Mouse (Mus musculus) CH12.LX (cell line): ENCODE measurements around the gene Gm28729. TPM values are rescaled to one million over a fixed set of nuclear protein-coding genes. Genes with fewer than 3 reads are reported as not detected.

Experiments used
- DNase-seq: peaks from one replicate; pipeline ENCODE4 v3.0.0-alpha.2; 2013; ENCODE audit errors: extremely low read depth
- H3K27ac ChIP-seq: 2 replicates; pipeline ENCODE4 v1.5.1; 2012; ENCODE audit warnings: low read depth, mild to moderate bottlenecking, control low read depth, moderate library complexity; ENCODE audit not compliant: insufficient read depth
- H3K27me3 ChIP-seq: replicated peaks from 2 replicates; pipeline ENCODE3; 2012; ENCODE audit warnings: inconsistent platforms
- H3K36me3 ChIP-seq, 2 experiments: replicated peaks in 1 of 2; 2 replicates each; pipeline versions ENCODE3 to v1.6.1; 2012; ENCODE audit warnings: inconsistent platforms in 1 of 2, low read length in 1 of 2, mild to moderate bottlenecking in 1 of 2, mixed read lengths in 1 of 2, moderate library complexity in 1 of 2; ENCODE audit not compliant: control insufficient read depth in 1 of 2, insufficient read depth in 1 of 2
- H3K4me1 ChIP-seq, 2 experiments: 2 replicates each; pipeline ENCODE4 v1.6.1; 2012; ENCODE audit warnings: inconsistent platforms in 1 of 2, moderate library complexity in 1 of 2; ENCODE audit not compliant: insufficient read depth in 2 of 2, control insufficient read depth in 1 of 2
- H3K4me2 ChIP-seq: 2 replicates; pipeline ENCODE4 v1.6.1; 2012; ENCODE audit warnings: low read depth, mild to moderate bottlenecking, control low read depth; ENCODE audit not compliant: poor library complexity, insufficient read depth, severe bottlenecking
- H3K4me3 ChIP-seq, 3 experiments: fragments of 150-350 bp in 1 of 3; sonication (generic) in 1 of 3; replicated peaks in 1 of 3; 2 replicates each; pipeline versions ENCODE3 to v1.5.1; 2011 to 2012; ENCODE audit warnings: low read depth in 2 of 3, low read length in 2 of 3, mild to moderate bottlenecking in 2 of 3, moderate library complexity in 2 of 3, control low read depth in 1 of 3, improper control_type of control experiment in 1 of 3, inconsistent platforms in 1 of 3, mixed read lengths in 1 of 3; ENCODE audit not compliant: poor library complexity in 1 of 3
- H3K79me2 ChIP-seq: replicated peaks from 2 replicates; pipeline ENCODE4 v1.6.1; 2012; ENCODE audit warnings: mild to moderate bottlenecking, moderate library complexity; ENCODE audit not compliant: control insufficient read depth, poor library complexity, insufficient read depth, severe bottlenecking; ENCODE audit errors: extremely low read depth
- H3K9ac ChIP-seq: 2 replicates; pipeline ENCODE4 v1.6.1; 2012; ENCODE audit warnings: low read depth, mild to moderate bottlenecking, control low read depth, moderate library complexity; ENCODE audit not compliant: insufficient read depth
- H3K9me3 ChIP-seq: replicated peaks from 2 replicates; pipeline ENCODE3; 2012; ENCODE audit warnings: low read length, inconsistent platforms, mixed read lengths
- BHLHE40 ChIP-seq: IDR thresholded peaks from 2 replicates; pipeline ENCODE4 v1.6.1; 2011; ENCODE audit warnings: mild to moderate bottlenecking, low read depth, low read length, improper control_type of control experiment
- CHD1 ChIP-seq: IDR thresholded peaks from 2 replicates; pipeline ENCODE4 v1.6.1; 2012; ENCODE audit warnings: low read depth, low read length, improper control_type of control experiment, inconsistent platforms
- CTCF ChIP-seq, 2 experiments: IDR thresholded peaks in 1 of 2; conservative IDR thresholded peaks in 1 of 2; 2 replicates each; pipeline ENCODE4 v1.5.1; 2011 to 2012; ENCODE audit warnings: low read depth in 2 of 2, low read length in 2 of 2, improper control_type of control experiment in 1 of 2, inconsistent platforms in 1 of 2, mild to moderate bottlenecking in 1 of 2, moderate library complexity in 1 of 2
- ELF1 ChIP-seq: IDR thresholded peaks from 2 replicates; pipeline ENCODE4 v1.6.1; 2014; ENCODE audit warnings: low read depth, mild to moderate bottlenecking, inconsistent platforms, low read length, improper control_type of control experiment
- ETS1 ChIP-seq: conservative IDR thresholded peaks from 2 replicates; pipeline ENCODE4 v1.6.1; 2012; ENCODE audit warnings: low read depth, mild to moderate bottlenecking, inconsistent platforms, low read length, improper control_type of control experiment, moderate library complexity
- HCFC1 ChIP-seq: IDR thresholded peaks from 2 replicates; pipeline ENCODE4 v1.6.1; 2012; ENCODE audit warnings: low read depth, mild to moderate bottlenecking, inconsistent platforms, low read length, improper control_type of control experiment
- MAX ChIP-seq: IDR thresholded peaks from 2 replicates; pipeline ENCODE4 v1.6.1; 2011; ENCODE audit warnings: low read length, improper control_type of control experiment
- MEF2A ChIP-seq: IDR thresholded peaks from 2 replicates; pipeline ENCODE4 v1.6.1; 2014; ENCODE audit warnings: low read depth, mild to moderate bottlenecking, inconsistent platforms, low read length, improper control_type of control experiment, borderline replicate concordance
- MXI1 ChIP-seq: IDR thresholded peaks from 2 replicates; pipeline ENCODE4 v1.6.1; 2011; ENCODE audit warnings: mild to moderate bottlenecking, low read depth, low read length, improper control_type of control experiment
- NELFE ChIP-seq: IDR thresholded peaks from 2 replicates; pipeline ENCODE4 v1.6.1; 2011; ENCODE audit warnings: low read depth, low read length, improper control_type of control experiment
- NRF1 ChIP-seq: IDR thresholded peaks from 2 replicates; pipeline ENCODE4 v1.6.1; 2014; ENCODE audit warnings: low read depth, mild to moderate bottlenecking, inconsistent platforms, low read length, improper control_type of control experiment, moderate library complexity
- PAX5 ChIP-seq: IDR thresholded peaks from 2 replicates; pipeline ENCODE4 v1.6.1; 2012; ENCODE audit warnings: low read length, inconsistent platforms, mixed read lengths
- RAD21 ChIP-seq: IDR thresholded peaks from 2 replicates; pipeline ENCODE4 v1.6.1; 2011; ENCODE audit warnings: low read depth, mild to moderate bottlenecking, low read length, improper control_type of control experiment, moderate library complexity
- RCOR1 ChIP-seq: conservative IDR thresholded peaks from 2 replicates; pipeline ENCODE4 v1.6.1; 2012; ENCODE audit warnings: low read depth, mild to moderate bottlenecking, inconsistent platforms, low read length, improper control_type of control experiment
- TBP ChIP-seq: conservative IDR thresholded peaks from 2 replicates; pipeline ENCODE4 v1.6.1; 2011; ENCODE audit warnings: low read depth, low read length, improper control_type of control experiment
- TCF12 ChIP-seq: IDR thresholded peaks from 2 replicates; pipeline ENCODE4 v1.6.1; 2014; ENCODE audit warnings: low read depth, mild to moderate bottlenecking, inconsistent platforms, low read length, improper control_type of control experiment
- USF1 ChIP-seq: IDR thresholded peaks from 2 replicates; pipeline ENCODE4 v1.6.1; 2014; ENCODE audit warnings: low read depth, mild to moderate bottlenecking, inconsistent platforms, low read length, improper control_type of control experiment
- USF2 ChIP-seq: conservative IDR thresholded peaks from 2 replicates; pipeline ENCODE4 v1.6.1; 2011; ENCODE audit warnings: low read depth, low read length, improper control_type of control experiment
- ZC3H11A ChIP-seq: IDR thresholded peaks from 2 replicates; pipeline ENCODE4 v1.6.1; 2012; ENCODE audit warnings: low read depth, mild to moderate bottlenecking, inconsistent platforms, low read length, improper control_type of control experiment
- ZMIZ1 ChIP-seq: IDR thresholded peaks from 2 replicates; pipeline ENCODE4 v1.6.1; 2012; ENCODE audit warnings: low read depth, mild to moderate bottlenecking, inconsistent platforms, low read length, improper control_type of control experiment
- dilution Hi-C: fragments of 300-500 bp; cut with MboI; formaldehyde crosslinking; loops from 2 replicates; pipeline ENCODE4 v1.14.3; 2020; ENCODE audit warnings: low sequenced_read_pairs; ENCODE audit not compliant: extremely low pct_unique_long_range_greater_than_20kb, extremely low pct_ligation_motif_present
- in situ Hi-C: fragments of 300-500 bp; cut with MboI; formaldehyde crosslinking; loops from 3 replicates; pipeline ENCODE4 v1.14.3; 2019; ENCODE audit warnings: low sequenced_read_pairs, low pct_ligation_motif_present, low pct_unique_long_range_greater_than_20kb, mixed read lengths
- polyA plus RNA-seq: library from polyadenylated mRNA; unstranded; fragments of >175 nt; gene quantifications from 2 replicates; pipeline ENCODE4 v1.2.1, GENCODE M21; 2012; ENCODE audit warnings: low read depth; ENCODE audit not compliant: insufficient read length
- total RNA-seq, 2 experiments: library from RNA; depleted of rRNA; stranded (reverse); fragments of 300-350 nt in 1 of 2; fragments of >200 nt in 1 of 2; gene quantifications; 2 replicates each; pipeline ENCODE4 v1.2.3; 2012 to 2014

The Gm28729 gene
- total and polyA plus RNA-seq, 3 experiments = not detected

- Histone ChIP-seq H3K9me3 (no peaks in the 10 kb centered on the region), H3K4me3 (no peak overlapping the region), H3K79me2 (no peaks in the 10 kb centered on the region), H3K9ac (no peak overlapping the region), H3K27ac (no peak overlapping the region), H3K36me3 (peaks cover 33 to 63% of the 10 kb centered on the region in 2 experiments), H3K4me2 (no peak overlapping the region), H3K27me3 (no peaks in the 10 kb centered on the region), H3K4me1 (no peaks in the 10 kb centered on the region)
- in situ Hi-C loops (no loop called here), dilution Hi-C loops (no loop called here)
- DNase-seq = no peak
- TF ChIP-seq CTCF (conservative IDR thresholded peaks at IDR 0.05 in 1 of 2, IDR thresholded peaks at IDR 0.05 in 1 of 2; ENCODE audit: low read depth in 2 of 2, low read length in 2 of 2) (peak in 1 of 2 experiments; percentile 39; a peak in 2 of 4 replicates), RCOR1 (no peak), MAX (no peak), ETS1 (no peak)
These were observed 38.4 kb upstream of the Gm28729 start for GRCm38 (mm10) chr9:96563501-96563900.

GRCm38 (mm10) chr9:96559148-96559547 lies 34.1 kb upstream of the Gm28729 start:
- Histone ChIP-seq H3K4me3 (no peak overlapping the region), H3K36me3 (peaks cover 26 to 56% of the 10 kb centered on the region in 2 experiments), H3K27ac (no peak overlapping the region), H3K4me2 (no peak overlapping the region), H3K4me1 (no peaks in the 10 kb centered on the region), H3K9me3 (no peaks in the 10 kb centered on the region), H3K9ac (no peak overlapping the region), H3K79me2 (no peaks in the 10 kb centered on the region), H3K27me3 (no peaks in the 10 kb centered on the region)
- dilution Hi-C loops = no loop called here
- in situ Hi-C loops = no loop called here
- no peak for TF ChIP-seq RAD21
- no peak for TF ChIP-seq MEF2A
- no peak for TF ChIP-seq HCFC1
- no peak for TF ChIP-seq TCF12
- TF ChIP-seq BHLHE40 = no peak
- TF ChIP-seq MXI1 = no peak
- no peak for TF ChIP-seq PAX5
- TF ChIP-seq ELF1 = no peak
- no peak for TF ChIP-seq USF1
- no peak for TF ChIP-seq TBP
- no peak for TF ChIP-seq ZMIZ1
- no peak for DNase-seq

GRCm38 (mm10) chr9:96558594-96558993 lies 33.5 kb upstream of the Gm28729 start:
- in situ Hi-C loops (no loop called here), dilution Hi-C loops (no loop called here)
- H3K9ac ChIP-seq = no peak overlapping the region
- no peaks in the 10 kb centered on the region for H3K79me2 ChIP-seq
- no peaks in the 10 kb centered on the region for H3K4me1 ChIP-seq
- H3K27ac ChIP-seq = no peak overlapping the region
- H3K36me3 ChIP-seq = peaks cover 26 to 51% of the 10 kb centered on the region in 2 experiments
- H3K4me2 ChIP-seq = no peak overlapping the region
- H3K4me3 ChIP-seq = no peak overlapping the region
- DNase-seq = no peak
- TF ChIP-seq ZC3H11A (no peak), NELFE (no peak), USF2 (no peak), ETS1 (no peak), NRF1 (no peak), CHD1 (no peak), BHLHE40 (no peak)
- H3K27me3 ChIP-seq = no peaks in the 10 kb centered on the region
- no peaks in the 10 kb centered on the region for H3K9me3 ChIP-seq
